In genomic region chr16:49578976-49579375, GRCm38 (mm10) we compare ENCODE assay signal across 24 mouse cellular contexts.
"Had no signal": no experiment of that assay in that cellular context is flagged by ENCODE, and none has a peak within 500 bp of the region (broad histone marks: within the 10 kb centered on the region; RNA-seq: fewer than 3 reads in every experiment).

No protein-coding gene starts in this region.

- H3K27ac ChIP-seq: heart, embryonic 13.5 days; heart, embryonic 15.5 days; hindbrain, embryonic 13.5 days; hindbrain, embryonic 15.5 days; hindbrain, postnatal 0 days; intestine, embryonic 15.5 days; layer of hippocampus, adult 2 months; left cerebral cortex, adult 2 months; limb, embryonic 10.5 days; limb, embryonic 12.5 days had no signal

- H3K4me3 ChIP-seq: heart, adult 2 months; heart, embryonic 13.5 days; heart, embryonic 15.5 days; hindbrain, embryonic 13.5 days; hindbrain, embryonic 15.5 days; intestine, embryonic 15.5 days; layer of hippocampus, adult 2 months; left cerebral cortex, adult 2 months; limb, embryonic 10.5 days; limb, embryonic 12.5 days had no signal

- H3K4me2 ChIP-seq: heart, embryonic 11.5 days; heart, embryonic 13.5 days; heart, embryonic 15.5 days; hindbrain, embryonic 13.5 days; hindbrain, embryonic 15.5 days; intestine, embryonic 15.5 days; limb, embryonic 12.5 days had no signal

- H3K27me3 ChIP-seq: heart, embryonic 13.5 days; heart, embryonic 15.5 days; hindbrain, embryonic 13.5 days; hindbrain, embryonic 15.5 days; intestine, embryonic 15.5 days; limb, embryonic 12.5 days had no signal

- H3K36me3 ChIP-seq: heart, embryonic 13.5 days; heart, embryonic 15.5 days; hindbrain, embryonic 13.5 days; hindbrain, embryonic 15.5 days; intestine, embryonic 15.5 days; limb, embryonic 10.5 days; limb, embryonic 12.5 days had no signal

- H3K9ac ChIP-seq: forebrain, postnatal 0 days; heart, embryonic 13.5 days; heart, embryonic 15.5 days; hindbrain, embryonic 13.5 days; hindbrain, embryonic 15.5 days; intestine, embryonic 15.5 days; limb, embryonic 12.5 days had no signal

- H3K9me3 ChIP-seq: heart, embryonic 13.5 days; heart, embryonic 15.5 days; hindbrain, embryonic 13.5 days; hindbrain, embryonic 15.5 days; intestine, embryonic 15.5 days; limb, embryonic 10.5 days; limb, embryonic 12.5 days had no signal

- ATAC-seq: forebrain, postnatal 0 days; hindbrain, postnatal 0 days; intestine, embryonic 15.5 days; intestine, postnatal 0 days had no signal

- H3K4me1 ChIP-seq: heart, embryonic 15.5 days; hindbrain, embryonic 13.5 days; hindbrain, embryonic 15.5 days; intestine, embryonic 15.5 days; limb, embryonic 10.5 days; limb, embryonic 12.5 days had no signal

- DNase-seq: forebrain, postnatal 0 days; gastrocnemius, postnatal 14 days; gastrocnemius, postnatal 36 days; heart, adult 11 months; heart, adult 2 months; heart, postnatal 14 days; heart, postnatal 36 days; kidney, adult 18-20 months; kidney, adult 8-10 months; kidney, postnatal 10 days; kidney, postnatal 25 days; kidney, postnatal 4 days had no signal
